Mouse (Mus musculus) embryo, embryonic 11 days (tissue): Measurements from ENCODE around the gene Gbp2.
"Not testable (repeated sequence)": the region's sequence is repeated elsewhere in the genome, so short reads cannot be mapped to it uniquely, and the experiment has no call there.

Source experiments
- DNase-seq: peaks from one replicate; pipeline ENCODE4 v3.0.0-alpha.2; 2015

The Gbp2 gene

GRCm38 (mm10) chr3:142620111-142620955 lies at the start of gene Gbp2:
TSS of gene Gbp2 (plus strand) at chr3:142620602.
- no peak for DNase-seq

- DNase-seq, result no peak
Observed at GRCm38 (mm10) chr3:142570738-142571137, 49.7 kb upstream of the Gbp2 start.

DNA sequence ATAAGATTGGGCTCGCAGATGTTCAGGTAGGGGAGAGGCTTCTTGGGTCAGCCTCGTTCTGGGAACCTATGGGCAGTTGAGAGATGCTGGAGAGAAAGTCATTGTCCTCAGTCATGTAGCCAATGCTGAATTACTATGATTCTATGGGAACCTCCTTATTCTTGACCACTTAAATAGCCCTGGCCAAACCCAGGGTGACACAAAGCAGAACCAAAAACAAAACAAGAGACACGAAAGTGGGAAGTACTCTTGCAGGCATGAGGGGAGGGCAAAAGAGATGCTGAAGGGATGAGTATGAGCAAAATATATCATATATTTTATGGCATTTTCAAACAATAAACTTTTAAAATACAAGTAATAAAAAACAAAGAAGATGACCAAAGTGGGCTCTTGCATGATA lies 43.3 kb upstream of the Gbp2 start:
- no peak for DNase-seq

GRCm38 (mm10) chr3:142578342-142578741 lies 42.1 kb upstream of the Gbp2 start:
- no peak for DNase-seq

- no peak for DNase-seq
Observed at GRCm38 (mm10) chr3:142583067-142583466, 37.3 kb upstream of the Gbp2 start.

DNA sequence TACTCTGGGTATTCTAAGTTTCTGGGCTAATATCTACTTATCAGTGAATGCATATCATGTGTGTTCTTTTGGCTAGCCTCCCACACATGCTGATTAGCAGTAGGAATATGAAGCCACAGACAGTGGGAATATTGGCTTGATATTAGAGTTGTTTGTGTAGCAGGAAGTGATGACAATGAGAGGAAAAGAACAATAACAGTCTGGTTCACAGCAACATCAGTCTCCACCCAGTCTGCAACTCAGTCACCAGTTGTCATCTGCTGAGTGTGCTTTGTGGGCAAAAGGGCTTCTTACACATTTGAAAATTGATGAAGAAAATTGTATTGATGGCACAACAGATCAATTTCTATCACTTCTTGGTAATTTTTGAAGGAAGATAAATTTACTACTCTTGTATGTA lies 33.0 kb upstream of the Gbp2 start:
- DNase-seq, result no peak

DNA sequence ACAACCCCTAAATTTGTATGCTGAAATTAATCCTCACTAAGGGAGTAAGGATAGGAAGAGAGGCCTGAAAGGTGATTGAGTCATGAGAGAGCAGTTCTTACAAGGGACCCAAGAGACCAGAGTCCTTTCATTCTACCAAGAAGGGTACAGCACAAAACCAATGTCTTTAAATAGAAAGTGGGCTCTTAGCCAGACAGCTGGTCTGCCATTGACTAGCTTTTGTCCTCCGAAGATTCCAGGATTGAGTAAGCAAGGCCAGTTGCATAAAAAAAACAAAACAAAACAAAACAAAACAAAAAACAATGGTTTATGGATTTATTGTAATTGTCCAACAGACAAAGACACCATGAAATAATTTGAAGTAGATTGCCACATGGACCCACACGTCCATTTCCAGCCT lies 31.5 kb upstream of the Gbp2 start:
- no peak for DNase-seq

GRCm38 (mm10) chr3:142590431-142591067 lies 29.9 kb upstream of the Gbp2 start:
- DNase-seq, result no peak

DNA sequence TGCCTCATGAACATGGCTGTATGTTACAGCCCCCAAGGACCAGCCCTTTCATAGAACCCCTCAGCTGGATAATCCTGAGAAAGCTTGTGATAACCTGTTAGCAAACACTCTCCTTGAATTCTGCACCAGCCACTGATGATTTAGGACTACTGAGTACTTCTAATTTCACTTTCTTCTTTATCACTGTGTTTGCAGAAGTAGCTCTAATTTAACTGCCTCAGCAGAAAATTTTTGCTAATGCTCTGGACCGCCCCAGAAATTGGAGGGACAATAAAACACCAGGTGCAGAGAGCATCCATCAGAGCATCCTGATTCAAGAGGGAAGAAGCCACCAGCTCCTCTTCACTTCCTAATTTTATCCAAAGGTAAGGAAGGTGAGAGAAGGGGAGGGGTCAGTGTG lies 25.9 kb upstream of the Gbp2 start, which contains the start of gene Gbp2b:
Gbp2b (plus strand) TSS at position 301 of the 400 bp plus-strand sequence.
- DNase-seq, result no peak

- DNase-seq, result no peak
Observed at GRCm38 (mm10) chr3:142597923-142598322, 22.5 kb upstream of the Gbp2 start.

GRCm38 (mm10) chr3:142601675-142602074 lies 18.7 kb upstream of the Gbp2 start:
- DNase-seq, result no peak

- DNase-seq, result no peak
Observed at GRCm38 (mm10) chr3:142618658-142619057, 1.7 kb upstream of the Gbp2 start.

GRCm38 (mm10) chr3:142619606-142620005 lies 796 bp upstream of the Gbp2 start:
- no peak for DNase-seq

GRCm38 (mm10) chr3:142620956-142621562 lies 657 bp downstream of the Gbp2 start:
- no peak for DNase-seq

GRCm38 (mm10) chr3:142630385-142630784 lies 10.0 kb downstream of the Gbp2 start:
- no peak for DNase-seq

DNA sequence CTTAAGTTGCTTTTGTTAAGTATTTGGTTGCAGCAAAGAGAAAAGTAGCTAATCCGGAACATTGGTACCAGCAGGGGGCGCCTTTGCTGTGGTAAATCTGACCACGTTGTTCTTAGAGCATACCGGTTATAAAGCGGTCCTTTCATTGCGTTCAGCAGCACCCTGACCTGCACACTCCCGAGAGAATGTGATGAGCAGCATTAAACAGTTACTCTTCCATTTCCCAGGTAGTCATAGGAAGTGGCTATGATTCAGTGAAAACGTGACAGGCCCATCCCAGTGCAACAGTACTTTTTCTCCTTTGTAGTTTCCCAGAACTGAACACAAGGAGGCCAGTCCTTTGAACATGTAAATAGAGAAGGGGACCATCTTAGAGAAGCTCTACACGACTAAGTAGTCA lies 19.8 kb downstream of the Gbp2 start:
- DNase-seq, result peak; percentile 82

- peak; percentile 64 for DNase-seq
Observed at GRCm38 (mm10) chr3:142645949-142646348, 25.5 kb downstream of the Gbp2 start.

- DNase-seq, result not testable (repeated sequence)
Observed at GRCm38 (mm10) chr3:142647836-142648235, 27.4 kb downstream of the Gbp2 start.

GRCm38 (mm10) chr3:142650205-142650604 lies 29.8 kb downstream of the Gbp2 start:
- DNase-seq, result no peak

DNA sequence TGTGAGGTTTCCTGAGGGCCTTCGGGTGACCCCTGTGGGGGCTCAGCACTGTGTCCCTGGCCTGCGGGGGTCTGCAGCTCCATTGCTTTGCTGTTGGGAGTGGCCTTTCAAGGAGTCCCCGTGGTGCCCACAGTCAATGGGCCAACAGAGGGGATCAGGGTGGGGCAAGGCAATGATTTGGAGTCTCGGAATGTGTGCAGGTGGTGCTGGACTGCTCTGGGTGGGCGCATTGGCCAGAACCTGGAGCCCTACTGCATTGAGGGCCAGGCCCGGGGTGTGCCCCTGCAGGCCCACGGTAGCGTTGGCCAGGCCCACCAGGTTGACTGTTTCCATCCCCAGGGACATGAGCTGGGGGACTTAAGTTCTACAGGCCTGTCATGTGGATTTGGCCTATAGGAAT lies 44.3 kb downstream of the Gbp2 start:
- DNase-seq, result no peak

DNA sequence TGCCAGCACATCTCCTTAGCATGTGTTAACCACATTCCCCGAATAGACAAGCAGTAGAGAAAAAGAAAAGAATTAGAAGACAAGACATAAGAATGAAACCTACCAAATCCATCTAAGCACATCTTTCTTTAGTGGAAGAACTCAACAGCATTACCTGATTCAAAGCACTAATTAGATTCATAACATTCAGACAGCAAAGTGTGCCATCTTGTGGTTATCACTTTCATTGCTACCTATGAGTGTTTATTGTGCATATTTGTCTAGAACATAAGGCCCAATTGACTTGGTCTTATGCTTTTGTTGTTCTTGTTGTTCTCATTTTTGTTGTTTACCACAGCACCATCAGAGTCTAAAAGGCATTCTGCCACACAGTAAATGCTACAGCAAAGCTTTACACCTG lies 54.2 kb downstream of the Gbp2 start:
- DNase-seq, result peak; percentile 7
